Mouse (Mus musculus) left cerebral cortex, adult 6 months (tissue): ENCODE data around the gene Sec24c. TPM values are rescaled to one million over a fixed set of nuclear protein-coding genes. Genes with fewer than 3 reads are reported as not detected.

Experiments
- long read RNA-seq, 2 experiments: library from polyadenylated mRNA; unstranded; transcript quantifications; one replicate each; pipeline ENCODE4 v2.0.0; 2019 to 2020
- polyA plus RNA-seq: library from polyadenylated mRNA; unstranded; fragments of <200 nt; fragmentation: Nextera tagmentation; gene quantifications from 2 replicates; pipeline ENCODE4 v1.2.3, GENCODE M21; 2021

Sec24c gene
- polyA plus RNA-seq: 62.8 and 95.0 TPM in 2 replicates
- long read RNA-seq, experiment 1, full-length matches to known transcripts: 4 of 94 reads
- long read RNA-seq, experiment 1, partial matches to known transcripts: 68 of 94 reads
- long read RNA-seq, experiment 1, other reads (novel, unspliced or antisense): 22 of 94 reads
- long read RNA-seq, experiment 2, partial matches to known transcripts: 24 of 25 reads
- long read RNA-seq, experiment 2, other reads (novel, unspliced or antisense): 1 of 25 reads

DNA sequence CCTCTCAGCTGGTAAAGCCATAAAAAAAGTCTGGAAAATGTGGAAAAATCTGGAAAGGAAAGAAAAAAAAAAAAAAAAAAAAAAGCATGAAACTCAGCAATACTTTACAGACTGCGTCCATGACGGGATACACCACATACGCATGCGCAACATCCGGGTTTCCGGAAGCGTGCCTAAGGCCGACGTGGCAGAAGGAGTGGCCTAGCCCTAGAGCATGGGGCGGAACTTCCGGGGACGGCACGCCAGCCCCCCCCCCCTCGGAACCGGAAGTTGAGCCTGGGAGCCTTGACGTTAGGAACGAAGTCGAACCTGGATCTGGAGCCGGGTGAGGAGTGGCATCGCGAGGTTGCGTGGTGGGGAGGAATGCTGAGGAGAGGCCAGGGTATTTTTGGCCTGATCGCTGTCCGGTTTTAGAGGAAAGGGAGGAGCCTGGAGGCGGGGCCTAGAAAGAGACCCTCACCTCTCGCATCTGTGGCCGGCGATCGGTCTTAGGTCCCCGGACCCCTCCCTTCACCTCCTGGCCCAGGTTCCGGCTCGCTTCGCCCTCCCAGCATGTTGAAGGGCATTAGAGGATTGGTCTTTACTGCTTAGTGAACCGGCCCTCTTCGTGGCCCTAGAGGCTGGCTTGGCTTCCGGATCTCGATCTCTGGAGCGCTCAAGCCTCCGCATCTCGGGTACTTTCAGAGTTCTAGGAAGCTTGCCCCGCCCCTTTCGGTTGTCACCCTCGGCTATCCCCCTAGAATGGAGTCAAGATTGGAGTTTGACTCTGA, at the start of gene Sec24c:
TSS of gene Sec24c (plus strand) at position 245 of the 770 bp plus-strand sequence.

GRCm38 (mm10) chr14:20640644-20641437, 33.3 kb upstream of the Sec24c start, which contains the start of gene Usp54:
Gene Usp54, minus strand, starts transcription at chr14:20641063.

GRCm38 (mm10) chr14:20656361-20656760, 17.7 kb upstream of the Sec24c start, which contains the start of gene Myoz1:
Gene Myoz1, minus strand, starts transcription at chr14:20656540.

GRCm38 (mm10) chr14:20668154-20668810, 5.8 kb upstream of the Sec24c start, which contains the start of gene Synpo2l:
Gene Synpo2l, minus strand, starts transcription at chr14:20668354.

GRCm38 (mm10) chr14:20694884-20695760, 21.0 kb downstream of the Sec24c start, which contains the start of gene Fut11:
Gene Fut11, plus strand, starts transcription at chr14:20694968.

DNA sequence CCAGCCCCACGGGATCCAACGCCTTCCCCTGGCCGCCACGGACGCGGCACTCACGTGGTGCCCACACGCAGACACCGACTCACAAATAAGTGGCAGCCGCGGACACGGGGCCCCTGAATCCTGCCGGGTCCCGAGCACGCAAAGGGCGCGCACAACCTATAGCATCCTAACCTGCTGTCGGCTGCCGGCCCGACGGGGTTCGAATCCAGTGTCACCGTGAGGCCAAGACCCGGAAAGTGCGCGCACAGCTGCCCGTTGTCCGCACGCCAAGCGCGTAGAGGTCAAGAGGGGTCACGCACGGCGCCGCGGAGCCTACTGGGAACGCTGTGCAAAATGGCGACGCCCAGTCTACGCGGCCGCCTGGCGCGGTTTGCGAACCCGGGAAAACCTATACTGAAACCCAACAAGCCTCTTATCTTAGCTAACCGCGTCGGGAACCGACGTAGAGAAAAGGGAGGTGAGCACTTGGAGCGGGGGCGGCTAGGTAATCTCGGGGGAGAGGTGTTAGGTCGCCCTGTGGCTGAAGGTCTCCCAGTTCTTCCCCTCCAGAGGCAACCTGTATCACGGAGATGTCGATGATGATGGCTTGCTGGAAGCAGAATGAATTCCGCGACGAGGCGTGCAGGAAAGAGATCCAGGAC, 28.8 kb downstream of the Sec24c start, which contains the start of gene Chchd1:
TSS of gene Chchd1 (plus strand) at position 266 of the 641 bp plus-strand sequence.

DNA sequence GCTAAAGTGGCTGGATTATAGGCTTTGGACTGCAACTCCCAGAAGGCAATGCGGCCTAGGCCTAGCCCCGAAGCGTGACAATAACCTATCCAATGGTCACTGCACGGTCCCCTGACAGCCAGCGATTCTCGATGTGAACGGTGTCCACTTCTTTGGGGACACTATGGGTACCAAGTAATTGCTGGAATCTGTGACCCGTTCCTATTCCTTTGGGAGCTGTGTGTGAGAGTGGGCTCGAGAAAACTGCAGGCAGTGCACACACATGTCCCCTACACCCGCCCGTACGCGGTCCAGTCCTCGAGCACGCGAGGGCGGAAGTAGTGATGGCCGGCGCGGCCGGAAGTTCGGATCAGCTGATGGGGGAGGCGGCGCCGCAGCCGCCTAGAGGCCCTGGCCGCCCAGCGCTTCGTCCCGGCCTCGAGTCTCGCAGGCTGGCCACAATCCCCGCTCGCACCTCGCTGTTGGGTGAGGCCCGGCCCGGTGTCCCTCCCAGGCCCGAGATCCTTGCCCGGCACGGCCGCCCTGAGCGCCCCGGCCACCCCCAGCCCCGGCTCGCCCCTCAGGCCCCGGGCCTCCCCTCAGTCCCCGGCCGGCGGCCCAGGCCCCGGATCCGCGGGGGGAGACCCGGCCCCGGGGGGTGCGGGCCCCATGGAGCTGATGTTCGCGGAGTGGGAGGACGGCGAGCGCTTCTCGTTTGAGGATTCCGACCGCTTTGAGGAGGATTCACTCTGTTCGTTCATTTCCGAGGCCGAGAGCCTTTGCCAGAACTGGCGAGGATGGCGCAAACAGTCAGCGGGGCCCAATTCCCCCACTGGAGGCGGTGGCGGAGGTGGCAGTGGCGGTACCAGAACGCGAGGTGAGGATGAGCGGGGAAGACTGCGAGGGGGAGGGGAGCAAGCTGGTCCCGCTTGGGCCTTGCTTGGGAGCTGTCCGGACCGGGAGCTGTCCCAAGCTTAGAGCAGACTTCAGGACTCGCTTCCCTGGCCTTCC, 33.4 kb downstream of the Sec24c start, which contains the start of gene Zswim8:
TSS of gene Zswim8 (plus strand) at position 352 of the 990 bp plus-strand sequence.

GRCm38 (mm10) chr14:20733952-20734774, 60.1 kb downstream of the Sec24c start, which contains the start of gene Ndst2:
Gene Ndst2, minus strand, starts transcription at chr14:20734562.

Other genes with a start within 250 kb of the Sec24c start
- gene Cfap70, start 222.1 kb upstream of the Sec24c start, polyA plus RNA-seq: 0.93 and 1.6 TPM in 2 replicates
- gene Anxa7, start 194.2 kb upstream of the Sec24c start, polyA plus RNA-seq: 42.5 and 51.7 TPM in 2 replicates
- gene Mss51, start 177.4 kb upstream of the Sec24c start, polyA plus RNA-seq: 0.11 TPM in 1 of 2 replicates, not detected in the other
- 32.3 and 37.2 TPM in 2 replicates for gene Ppp3cb, start 127.7 kb upstream of the Sec24c start, polyA plus RNA-seq
- gene Usp54, start 33.2 kb upstream of the Sec24c start, polyA plus RNA-seq: 12.8 and 13.5 TPM in 2 replicates
- not detected in 2 replicates for gene Myoz1, start 17.8 kb upstream of the Sec24c start, polyA plus RNA-seq
- gene Synpo2l, start 6.0 kb upstream of the Sec24c start, polyA plus RNA-seq: 0.05 and 0.09 TPM in 2 replicates
- 11.0 and 12.2 TPM in 2 replicates for gene Fut11, start 20.7 kb downstream of the Sec24c start, polyA plus RNA-seq
- gene Chchd1, start 28.7 kb downstream of the Sec24c start, polyA plus RNA-seq: 222 and 224 TPM in 2 replicates
- 13.0 and 14.4 TPM in 2 replicates for gene Zswim8, start 33.2 kb downstream of the Sec24c start, polyA plus RNA-seq
- 2.5 and 5.5 TPM in 2 replicates for gene Ndst2, start 60.3 kb downstream of the Sec24c start, polyA plus RNA-seq
- 288 and 311 TPM in 2 replicates for gene Camk2g, start 119.8 kb downstream of the Sec24c start, polyA plus RNA-seq
- 1.4 and 1.5 TPM in 2 replicates for gene Plau, start 162.4 kb downstream of the Sec24c start, polyA plus RNA-seq